Mouse (Mus musculus): ENCODE data around the gene Tlr9.
A peak's percentile ranks its signal among the peaks of the same experiment; 100 is the strongest.

Tlr9 gene

DNA sequence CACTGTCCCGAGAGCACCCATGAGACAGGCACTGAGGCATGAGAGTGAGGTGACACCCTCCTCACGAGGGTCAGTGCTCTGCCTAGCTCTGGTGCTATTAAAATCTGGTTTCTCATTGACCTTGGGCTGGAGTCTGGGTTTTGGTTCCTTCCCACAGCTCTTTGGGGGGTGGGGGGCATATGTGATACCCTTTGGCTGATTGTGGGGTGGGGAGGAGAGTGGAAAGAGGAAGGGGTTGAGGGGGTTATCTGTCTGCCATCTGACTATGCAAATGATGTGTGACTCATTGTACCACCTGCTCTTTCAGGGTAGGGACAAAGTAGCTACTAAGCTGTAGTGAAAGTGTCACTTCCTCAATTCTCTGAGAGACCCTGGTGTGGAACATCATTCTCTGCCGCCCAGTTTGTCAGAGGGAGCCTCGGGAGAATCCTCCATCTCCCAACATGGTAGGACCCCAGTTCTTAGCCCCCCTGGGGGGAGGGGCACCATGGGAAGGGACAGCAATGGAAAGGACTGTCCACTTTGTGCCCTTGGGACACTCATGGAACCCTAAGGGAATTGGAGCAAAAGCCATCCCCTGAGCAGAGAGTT lies at the start of gene Tlr9:
TSS of gene Tlr9 (plus strand) at position 338 of the 591 bp plus-strand sequence.
- no peak for DNase-seq (ENCODE audit: low read depth, low spot score)

- DNase-seq (ENCODE audit: low read depth, low spot score) = no peak
Observed at GRCm38 (mm10) chr9:106173363-106173762, 49.0 kb upstream of the Tlr9 start.

- peak; percentile 38 for DNase-seq (ENCODE audit: low read depth, low spot score)
Observed at GRCm38 (mm10) chr9:106175552-106176200, 46.7 kb upstream of the Tlr9 start.

DNA sequence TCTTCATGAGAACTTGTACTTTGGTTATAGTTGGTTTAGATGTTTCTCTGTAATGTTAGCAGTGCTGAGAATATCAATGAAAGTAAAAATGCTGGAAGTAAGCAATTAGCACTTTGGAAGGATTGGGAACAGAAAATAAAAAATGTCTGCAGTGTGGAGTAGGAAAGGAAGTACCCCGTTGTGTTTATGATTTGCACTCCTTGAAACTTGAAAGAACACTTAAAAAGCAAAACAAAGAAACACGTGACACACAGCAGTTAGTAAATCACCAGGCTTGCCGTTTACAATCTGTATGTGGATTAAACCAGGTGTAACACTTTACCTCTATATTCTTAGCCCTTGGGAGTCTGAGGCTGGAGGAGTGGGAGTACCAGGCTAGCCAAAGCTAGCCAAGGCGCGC lies 45.6 kb upstream of the Tlr9 start:
- DNase-seq (ENCODE audit: low read depth, low spot score) = peak; percentile 44

DNA sequence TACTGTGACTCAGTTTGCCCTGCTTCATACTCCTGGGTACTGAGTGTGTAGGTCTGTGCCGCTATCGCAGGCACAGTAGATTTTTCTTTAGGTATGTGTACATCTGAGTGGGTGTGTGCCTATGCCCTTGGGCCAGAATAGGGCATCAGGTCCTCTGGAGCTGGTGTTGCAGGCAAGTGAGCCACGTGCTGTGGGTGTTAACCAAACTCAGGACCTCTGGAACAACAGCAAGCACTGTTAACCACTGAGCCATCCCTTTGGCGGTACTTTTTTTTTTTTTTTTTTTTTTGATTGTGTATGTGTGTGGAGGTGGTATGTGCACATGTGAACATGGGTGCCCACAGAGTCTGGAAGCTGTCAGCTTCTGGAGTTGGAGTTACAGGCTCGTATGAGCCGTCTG lies 44.6 kb upstream of the Tlr9 start:
- peak; percentile 29 for DNase-seq (ENCODE audit: low read depth, low spot score)

DNA sequence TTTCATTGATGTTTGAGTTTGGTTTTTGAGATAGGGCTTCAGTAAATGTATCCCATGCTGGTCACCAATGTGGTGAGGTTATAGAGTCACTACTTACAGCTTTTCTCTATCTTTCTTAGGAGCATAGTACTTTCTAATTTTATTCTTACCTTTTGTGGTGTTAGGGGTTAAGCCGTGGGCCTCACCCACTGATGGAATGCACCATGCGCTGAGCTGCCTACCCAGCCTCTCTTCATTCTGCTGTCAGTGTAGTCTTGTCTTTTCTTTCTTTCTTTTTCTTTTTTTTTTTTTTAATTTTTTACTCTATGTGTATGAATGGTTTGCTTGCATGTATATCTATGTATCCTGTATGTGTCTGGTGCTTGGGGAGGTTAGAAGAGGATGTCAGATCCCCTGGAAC lies 42.9 kb upstream of the Tlr9 start:
- no peak for DNase-seq (ENCODE audit: low read depth, low spot score)

- DNase-seq (ENCODE audit: low read depth, low spot score) = no peak
Observed at GRCm38 (mm10) chr9:106179964-106180363, 42.4 kb upstream of the Tlr9 start.

- DNase-seq (ENCODE audit: low read depth, low spot score) = peak; percentile 35
Observed at GRCm38 (mm10) chr9:106182146-106182545, 40.3 kb upstream of the Tlr9 start.

DNA sequence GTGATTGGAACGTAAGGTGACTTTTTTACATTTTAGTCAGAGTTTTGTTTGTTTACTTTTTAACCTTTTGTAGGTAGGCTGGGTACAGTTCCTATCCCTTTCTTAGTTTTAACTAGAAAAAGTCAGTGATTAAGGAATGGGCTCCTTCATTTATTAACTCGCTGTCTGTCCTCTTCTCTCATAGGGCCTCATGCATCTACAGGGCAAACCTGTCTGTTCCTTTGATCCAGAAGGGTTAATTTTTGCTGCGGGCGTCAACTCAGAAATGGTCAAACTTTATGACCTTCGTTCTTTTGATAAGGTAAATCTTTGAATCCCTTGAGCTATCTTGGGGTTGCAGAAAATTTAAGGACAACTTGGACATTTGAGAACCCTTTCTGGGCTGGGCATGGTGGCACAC lies 38.4 kb upstream of the Tlr9 start:
- no peak for DNase-seq (ENCODE audit: low read depth, low spot score)

- no peak for DNase-seq (ENCODE audit: low read depth, low spot score)
Observed at GRCm38 (mm10) chr9:106191355-106191754, 31.0 kb upstream of the Tlr9 start.

DNA sequence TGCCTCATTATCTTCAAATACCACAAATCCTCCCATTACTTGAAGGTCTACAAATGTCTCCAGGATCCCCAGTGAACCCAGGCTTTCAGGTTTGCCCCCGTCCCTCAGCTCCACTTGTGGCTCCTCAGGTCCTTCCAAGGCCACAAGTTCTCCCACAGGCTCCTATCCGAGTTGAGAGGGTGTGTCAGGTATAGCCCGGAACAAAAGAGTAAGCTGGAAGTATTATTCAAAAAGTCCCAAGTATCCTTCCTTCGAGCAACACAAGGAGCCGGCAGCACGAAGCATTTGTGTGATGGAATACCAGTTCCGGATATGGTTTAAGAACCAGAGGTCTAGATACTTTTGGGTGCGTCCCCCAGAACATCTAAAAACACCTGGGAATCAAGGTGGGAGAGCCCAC lies 30.4 kb upstream of the Tlr9 start:
- DNase-seq (ENCODE audit: low read depth, low spot score) = no peak

GRCm38 (mm10) chr9:106192998-106193397 lies 29.4 kb upstream of the Tlr9 start:
- DNase-seq (ENCODE audit: low read depth, low spot score) = peak; percentile 54

GRCm38 (mm10) chr9:106193930-106194807 lies 28.2 kb upstream of the Tlr9 start:
- peak; percentile 43 for DNase-seq (ENCODE audit: low read depth, low spot score)

GRCm38 (mm10) chr9:106195693-106196092 lies 26.7 kb upstream of the Tlr9 start:
- no peak for DNase-seq (ENCODE audit: low read depth, low spot score)

DNA sequence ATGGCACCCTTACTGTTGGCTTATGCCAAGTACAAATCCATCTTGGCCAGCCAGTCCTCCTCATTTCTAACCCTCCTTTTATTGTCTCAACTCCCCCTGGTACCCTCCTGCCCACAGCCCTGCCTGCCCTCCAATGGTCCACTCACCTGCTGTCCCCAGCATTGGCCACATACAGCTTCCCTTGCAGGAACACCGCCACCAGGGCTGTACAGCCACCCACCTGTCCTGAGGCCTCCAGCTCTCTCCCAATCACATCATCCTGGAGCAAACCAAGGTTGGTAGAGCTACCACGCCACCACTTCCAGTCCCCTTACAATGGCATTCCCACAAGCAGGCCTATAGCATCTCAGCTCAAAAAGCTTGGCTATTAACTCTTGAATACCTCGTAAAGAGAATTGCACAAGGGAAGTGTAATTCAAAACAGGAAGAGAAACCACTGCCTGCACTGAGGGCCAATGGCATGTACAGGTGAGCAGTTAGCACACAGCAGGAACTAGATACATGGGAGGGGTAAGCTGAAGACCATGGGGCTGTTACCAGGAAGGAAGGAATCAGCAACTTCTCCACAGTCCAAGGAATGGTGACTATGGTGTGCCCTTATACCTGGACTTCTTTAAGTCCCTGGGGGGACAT lies 25.2 kb upstream of the Tlr9 start:
- peak; percentile 39 for DNase-seq (ENCODE audit: low read depth, low spot score)

- no peak for DNase-seq (ENCODE audit: low read depth, low spot score)
Observed at GRCm38 (mm10) chr9:106197732-106198131, 24.7 kb upstream of the Tlr9 start.

GRCm38 (mm10) chr9:106198962-106199458 lies 23.4 kb upstream of the Tlr9 start:
- peak; percentile 76 for DNase-seq (ENCODE audit: low read depth, low spot score)

DNA sequence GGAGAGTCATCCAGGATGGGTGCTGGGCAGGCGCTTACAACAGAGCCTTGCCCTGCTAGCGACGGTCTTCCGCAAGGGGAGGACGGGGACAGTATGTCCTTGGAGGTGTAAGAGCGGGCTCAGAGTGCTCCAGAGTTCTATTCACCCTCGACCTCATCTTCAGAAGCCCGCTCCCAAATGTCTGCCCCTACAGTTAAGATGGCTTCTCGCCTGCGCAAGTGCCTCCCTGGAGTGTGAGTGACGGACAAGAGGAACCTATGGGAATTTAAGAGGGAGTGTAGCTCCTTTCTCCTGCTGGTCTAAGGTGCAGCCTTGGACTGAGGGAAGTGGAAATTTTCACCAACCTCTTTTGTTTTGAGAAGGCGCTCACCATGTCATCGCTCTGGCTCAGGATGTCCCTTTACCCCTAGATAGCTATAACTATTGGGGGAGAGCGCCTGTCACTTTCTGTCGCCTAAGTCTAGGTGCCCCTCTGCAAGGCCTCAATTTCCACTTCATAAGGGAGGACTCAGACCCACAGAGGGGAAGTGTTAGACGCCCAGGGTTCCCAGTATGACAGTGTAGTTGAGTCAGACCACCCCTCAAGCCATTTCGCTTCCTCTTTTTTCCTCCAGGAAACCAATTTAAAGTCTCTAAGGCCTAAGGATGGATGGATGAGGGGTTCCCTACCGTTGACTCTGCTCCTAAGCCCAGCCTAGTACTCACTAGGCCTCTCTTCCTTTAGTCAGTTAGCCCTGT lies 22.7 kb upstream of the Tlr9 start, which contains the start of gene Ppm1m:
TSS of gene Ppm1m (minus strand) at position 212 of the 738 bp plus-strand sequence.
- no peak for DNase-seq (ENCODE audit: low read depth, low spot score)

DNA sequence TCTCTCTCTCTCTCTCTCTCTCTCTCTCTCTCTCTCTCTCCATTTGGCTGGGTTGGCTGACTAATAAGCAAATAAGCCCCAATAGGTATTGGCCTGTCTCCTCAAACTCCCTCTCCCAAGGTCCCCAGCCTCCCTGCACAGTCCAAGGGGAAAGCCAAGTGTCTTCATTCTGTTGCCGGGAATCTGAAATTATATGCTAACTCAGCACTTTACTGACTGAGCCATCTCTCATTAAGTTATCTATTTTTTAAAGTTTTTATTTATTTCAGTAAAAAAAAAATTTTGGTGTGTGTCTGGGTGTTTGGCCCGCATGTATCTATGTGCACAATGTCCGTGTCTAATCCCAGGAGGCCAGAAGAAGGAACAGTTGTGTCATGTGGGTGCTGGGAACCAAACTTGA lies 20.5 kb upstream of the Tlr9 start:
- no peak for DNase-seq (ENCODE audit: low read depth, low spot score)

GRCm38 (mm10) chr9:106202819-106203636 lies 19.4 kb upstream of the Tlr9 start, which contains the start of gene Twf2:
TSS of gene Twf2 (plus strand) at chr9:106203108.
- peak; percentile 95 for DNase-seq (ENCODE audit: low read depth, low spot score)
